Comparison of ENCODE assay signal across 21 mouse cellular contexts in genomic region chr7:40659662-40660061, GRCm38 (mm10).
DNase-seq lines count a peak whose midpoint lies in the region; ATAC-seq lines count a peak whose summit lies in the region.
"Had no signal": no experiment of that assay in that cellular context is flagged by ENCODE, and none has a peak within 500 bp of the region (broad histone marks: within the 10 kb centered on the region; RNA-seq: fewer than 3 reads in every experiment).

No protein-coding gene starts in this region.

- H3K9me3 ChIP-seq in hindbrain, embryonic 12.5 days (replicated peaks) = no peaks in the 10 kb centered on the region
- no peaks in the 10 kb centered on the region for H3K9me3 ChIP-seq in hindbrain, embryonic 16.5 days (ENCODE audit: control insufficient read depth, low read length)
- H3K9me3 ChIP-seq in midbrain, embryonic 12.5 days = no peaks in the 10 kb centered on the region
- H3K9me3 ChIP-seq in midbrain, embryonic 16.5 days (replicated peaks; ENCODE audit: control insufficient read depth, low read length, poor library complexity, severe bottlenecking) = no peaks in the 10 kb centered on the region
- H3K9me3 ChIP-seq in neural tube, embryonic 12.5 days = no peaks in the 10 kb centered on the region
- H3K9me3 ChIP-seq: intestine, embryonic 15.5 days; limb, embryonic 15.5 days had no signal

- H3K27me3 ChIP-seq in hindbrain, embryonic 12.5 days = no peaks in the 10 kb centered on the region
- no peaks in the 10 kb centered on the region for H3K27me3 ChIP-seq in hindbrain, embryonic 16.5 days (replicated peaks; ENCODE audit: control insufficient read depth, insufficient read depth, low read length)
- H3K27me3 ChIP-seq in midbrain, embryonic 12.5 days = no peaks in the 10 kb centered on the region
- no peaks in the 10 kb centered on the region for H3K27me3 ChIP-seq in midbrain, embryonic 16.5 days (ENCODE audit: control insufficient read depth, insufficient read depth, low read depth, low read length)
- H3K27me3 ChIP-seq in neural tube, embryonic 12.5 days (replicated peaks) = no peaks in the 10 kb centered on the region
- H3K27me3 ChIP-seq: intestine, embryonic 15.5 days; limb, embryonic 15.5 days had no signal

- no peak overlapping the region for H3K9ac ChIP-seq in hindbrain, embryonic 12.5 days
- H3K9ac ChIP-seq in hindbrain, embryonic 16.5 days (ENCODE audit: low read depth, low read length) = no peak overlapping the region
- H3K9ac ChIP-seq in midbrain, embryonic 12.5 days (replicated peaks) = no peak overlapping the region
- no peak overlapping the region for H3K9ac ChIP-seq in midbrain, embryonic 16.5 days (ENCODE audit: low read depth, low read length)
- no peak overlapping the region for H3K9ac ChIP-seq in neural tube, embryonic 12.5 days
- H3K9ac ChIP-seq: intestine, embryonic 15.5 days; limb, embryonic 15.5 days; liver, embryonic 14.5 days; lung, embryonic 14.5 days had no signal

- no peaks in the 10 kb centered on the region for H3K36me3 ChIP-seq in hindbrain, embryonic 12.5 days
- no peaks in the 10 kb centered on the region for H3K36me3 ChIP-seq in hindbrain, embryonic 16.5 days (ENCODE audit: control insufficient read depth, insufficient read depth, low read length)
- no peaks in the 10 kb centered on the region for H3K36me3 ChIP-seq in midbrain, embryonic 12.5 days
- H3K36me3 ChIP-seq in midbrain, embryonic 16.5 days (ENCODE audit: control insufficient read depth, insufficient read depth, low read length) = no peaks in the 10 kb centered on the region
- H3K36me3 ChIP-seq in neural tube, embryonic 12.5 days = no peaks in the 10 kb centered on the region
- H3K36me3 ChIP-seq: intestine, embryonic 15.5 days; limb, embryonic 15.5 days had no signal

- H3K4me1 ChIP-seq in hindbrain, embryonic 12.5 days = peaks cover 11% of the 10 kb centered on the region
- no peaks in the 10 kb centered on the region for H3K4me1 ChIP-seq in hindbrain, embryonic 16.5 days (ENCODE audit: control insufficient read depth, insufficient read depth, low read depth, low read length)
- H3K4me1 ChIP-seq in midbrain, embryonic 12.5 days = peaks cover 8% of the 10 kb centered on the region; the same call in 1 of the 2 replicates
- no peaks in the 10 kb centered on the region for H3K4me1 ChIP-seq in midbrain, embryonic 16.5 days (ENCODE audit: control insufficient read depth, insufficient read depth, low read length)
- H3K4me1 ChIP-seq in neural tube, embryonic 12.5 days = peaks cover 12% of the 10 kb centered on the region; the same call in 1 of the 2 replicates
- H3K4me1 ChIP-seq: intestine, embryonic 15.5 days; limb, embryonic 15.5 days had no signal

- ATAC-seq in hindbrain, embryonic 12.5 days (ENCODE audit: low FRiP score) = peak; percentile 65; the same call in 1 of the 2 replicates
- ATAC-seq in hindbrain, embryonic 16.5 days = no peak
- peak; percentile 28; the same call in 1 of the 2 replicates for ATAC-seq in midbrain, embryonic 12.5 days (ENCODE audit: low FRiP score, low read depth)
- no peak for ATAC-seq in midbrain, embryonic 16.5 days
- peak; percentile 31; the same call in 1 of the 2 replicates for ATAC-seq in neural tube, embryonic 12.5 days (ENCODE audit: low FRiP score, low read depth)
- ATAC-seq: activated CD4-positive, CD25-positive, alpha-beta regulatory T cell, adult 4 months; intestine, embryonic 15.5 days had no signal

- no peak overlapping the region for H3K4me2 ChIP-seq in hindbrain, embryonic 12.5 days (replicated peaks)
- no peak overlapping the region for H3K4me2 ChIP-seq in hindbrain, embryonic 16.5 days (ENCODE audit: low read length)
- no peak overlapping the region for H3K4me2 ChIP-seq in midbrain, embryonic 12.5 days (replicated peaks)
- no peak overlapping the region for H3K4me2 ChIP-seq in midbrain, embryonic 16.5 days (ENCODE audit: low read length)
- H3K4me2 ChIP-seq in neural tube, embryonic 12.5 days (replicated peaks) = no peak overlapping the region; the same call in 1 of the 2 replicates
- H3K4me2 ChIP-seq: heart, embryonic 11.5 days; intestine, embryonic 15.5 days; limb, embryonic 15.5 days; lung, embryonic 14.5 days had no signal

- H3K27ac ChIP-seq in hindbrain, embryonic 12.5 days = no peak overlapping the region
- no peak overlapping the region for H3K27ac ChIP-seq in hindbrain, embryonic 16.5 days (ENCODE audit: low read depth, low read length)
- no peak overlapping the region for H3K27ac ChIP-seq in midbrain, embryonic 12.5 days (replicated peaks)
- H3K27ac ChIP-seq in midbrain, embryonic 16.5 days (ENCODE audit: low read length) = no peak overlapping the region
- H3K27ac ChIP-seq in neural tube, embryonic 12.5 days = no peak overlapping the region
- H3K27ac ChIP-seq: intestine, embryonic 15.5 days; limb, embryonic 15.5 days; liver, embryonic 14.5 days had no signal

- H3K4me3 ChIP-seq in hindbrain, embryonic 12.5 days = no peak overlapping the region
- H3K4me3 ChIP-seq in hindbrain, embryonic 16.5 days (ENCODE audit: low read length) = no peak overlapping the region
- no peak overlapping the region for H3K4me3 ChIP-seq in midbrain, embryonic 12.5 days
- H3K4me3 ChIP-seq in midbrain, embryonic 16.5 days (ENCODE audit: low read depth, low read length) = no peak overlapping the region
- no peak overlapping the region for H3K4me3 ChIP-seq in neural tube, embryonic 12.5 days
- H3K4me3 ChIP-seq: intestine, embryonic 15.5 days; limb, embryonic 15.5 days had no signal

- DNase-seq in embryo, embryonic 9.5 days (ENCODE audit: extremely low spot score) = peak; percentile 29
- DNase-seq in adrenal gland, postnatal 36 days = no peak
- no peak for DNase-seq in T-cell, adult 2 months (ENCODE audit: low spot score)
- DNase-seq: adrenal gland, adult 8-10 months; cerebellum, adult 18-20 months; cerebellum, postnatal 14 days; kidney, adult 9 months; left cerebral cortex, postnatal 4 days; lung, embryonic 14.5 days; right cerebral cortex, postnatal 25 days; spleen, adult 18-20 months had no signal

- WGBS in hindbrain, embryonic 12.5 days = 4% methylated on average over 3 of the region's 3 CpGs
- 11% methylated on average over 3 of the region's 3 CpGs for WGBS in hindbrain, embryonic 16.5 days
- WGBS in midbrain, embryonic 12.5 days = 10% methylated on average over 3 of the region's 3 CpGs
- 10% methylated on average over 3 of the region's 3 CpGs for WGBS in midbrain, embryonic 16.5 days
- 5% methylated on average over 3 of the region's 3 CpGs for WGBS in neural tube, embryonic 12.5 days

Comparison
In these comparisons a context has a peak if more than half of its experiments do, and no peak if none do; other contexts are left out.
1. ATAC-seq: peak in hindbrain, embryonic 12.5 days (single experiment), midbrain, embryonic 12.5 days (single experiment) and neural tube, embryonic 12.5 days (single experiment); none in hindbrain, embryonic 16.5 days (single experiment) and midbrain, embryonic 16.5 days (single experiment).